ENCODE assay signal across 9 mouse cellular contexts in genomic region chr10:67644280-67644679, GRCm38 (mm10).
DNase-seq lines count a peak whose midpoint lies in the region; ATAC-seq and TF ChIP-seq lines count a peak whose summit lies in the region.
"Had no signal": no experiment of that assay in that cellular context is flagged by ENCODE, and none has a peak within 500 bp of the region (broad histone marks: within the 10 kb centered on the region; RNA-seq: fewer than 3 reads in every experiment).

No protein-coding gene starts in this region.

- 18% methylated on average over 1 of the region's 1 CpGs for WGBS in heart, embryonic 15.5 days
- 80% methylated on average over 1 of the region's 1 CpGs for WGBS in forebrain, postnatal 0 days

- H3K9me3 ChIP-seq in heart, embryonic 15.5 days (replicated peaks), result no peaks in the 10 kb centered on the region
- no peaks in the 10 kb centered on the region for H3K9me3 ChIP-seq in forebrain, postnatal 0 days (ENCODE audit: low read length)
- H3K9me3 ChIP-seq: embryonic facial prominence, embryonic 13.5 days had no signal

- DNase-seq in adrenal gland, postnatal 10 days, result peak; percentile 26
- no peak for DNase-seq in adrenal gland, postnatal 25 days
- peak; percentile 8 for DNase-seq in ES-CJ7 (ENCODE audit: low read depth, low spot score)
- peak; percentile 37 for DNase-seq in lung, postnatal 36 days
- DNase-seq in urinary bladder, adult 18-20 months (ENCODE audit: low spot score in 2 of 2), result no peak
- no peak for DNase-seq in forebrain, postnatal 0 days
- no peak for DNase-seq in cerebellum, adult 18-20 months

- no peaks in the 10 kb centered on the region for H3K27me3 ChIP-seq in heart, embryonic 15.5 days
- no peaks in the 10 kb centered on the region for H3K27me3 ChIP-seq in forebrain, postnatal 0 days (ENCODE audit: insufficient read depth, low read length)
- H3K27me3 ChIP-seq: embryonic facial prominence, embryonic 13.5 days had no signal

- TF ChIP-seq CTCF in forebrain, postnatal 0 days (IDR thresholded peaks at IDR 0.05; ENCODE audit: low read depth), result no peak

- ATAC-seq in heart, embryonic 15.5 days (replicated peaks; ENCODE audit: insufficient number of reproducible peaks, insufficient read depth, low FRiP score, low read depth), result peak; percentile 54
- no peak for ATAC-seq in forebrain, postnatal 0 days

- H3K27ac ChIP-seq in heart, embryonic 15.5 days, result 0 out of 2 replicates have a peak overlapping the region, but pooled peaks have one; percentile 9
- H3K27ac ChIP-seq in forebrain, postnatal 0 days (ENCODE audit: low read depth, low read length), result no peak overlapping the region
- H3K27ac ChIP-seq: embryonic facial prominence, embryonic 13.5 days had no signal

- H3K9ac ChIP-seq in heart, embryonic 15.5 days, result no peak overlapping the region
- H3K9ac ChIP-seq in forebrain, postnatal 0 days, result no peak overlapping the region
- H3K9ac ChIP-seq: embryonic facial prominence, embryonic 13.5 days had no signal

- no peaks in the 10 kb centered on the region for H3K36me3 ChIP-seq in heart, embryonic 15.5 days
- H3K36me3 ChIP-seq in forebrain, postnatal 0 days (ENCODE audit: insufficient read depth), result no peaks in the 10 kb centered on the region
- H3K36me3 ChIP-seq: embryonic facial prominence, embryonic 13.5 days had no signal

- H3K4me2 ChIP-seq in heart, embryonic 15.5 days, result no peak overlapping the region
- no peak overlapping the region for H3K4me2 ChIP-seq in forebrain, postnatal 0 days (ENCODE audit: low read depth)
- H3K4me2 ChIP-seq: embryonic facial prominence, embryonic 13.5 days had no signal

- no peak overlapping the region for H3K4me3 ChIP-seq in heart, embryonic 15.5 days
- no peak overlapping the region for H3K4me3 ChIP-seq in forebrain, postnatal 0 days (ENCODE audit: low read depth, low read length)
- H3K4me3 ChIP-seq: embryonic facial prominence, embryonic 13.5 days had no signal

- H3K4me1 ChIP-seq in heart, embryonic 15.5 days (replicated peaks), result peaks cover 30% of the 10 kb centered on the region
- no peaks in the 10 kb centered on the region; the same call in 1 of the 2 replicates for H3K4me1 ChIP-seq in forebrain, postnatal 0 days (ENCODE audit: insufficient read depth)

Comparison
In these comparisons a context has a peak if more than half of its experiments do, and no peak if none do; other contexts are left out.
1. DNase-seq: peak in adrenal gland, postnatal 10 days (single experiment), ES-CJ7 (single experiment) and lung, postnatal 36 days (single experiment); none in adrenal gland, postnatal 25 days (single experiment), urinary bladder, adult 18-20 months (0 of 2), forebrain, postnatal 0 days (single experiment) and cerebellum, adult 18-20 months (0 of 2).